Mouse (Mus musculus) hindbrain, embryonic 11.5 days (tissue): Measurements from ENCODE around the gene Sfxn4. TPM values are rescaled to one million over a fixed set of nuclear protein-coding genes. Genes with fewer than 3 reads are reported as not detected.
"Not testable (repeated sequence)": the region's sequence is repeated elsewhere in the genome, so short reads cannot be mapped to it uniquely, and the experiment has no call there.

ENCODE experiments used
- ATAC-seq: fragments of 200-750 bp; cut with Nextera tagmentation; 2 replicates; pipeline ENCODE4 v1.8.0; 2017; ENCODE audit warnings: mild to moderate bottlenecking, moderate TSS enrichment, moderate library complexity; ENCODE audit not compliant: low FRiP score
- DNase-seq: peaks from one replicate; pipeline ENCODE4 v3.0.0-alpha.2; 2015; ENCODE audit warnings: low spot score
- H3K27ac ChIP-seq: fragments of 300-500 bp; sonication (generic); 2 replicates; pipeline ENCODE4 v1.5.1; 2014; ENCODE audit warnings: mild to moderate bottlenecking, low read depth, low read length
- H3K27me3 ChIP-seq: fragments of 300-500 bp; sonication (generic); 2 replicates; pipeline ENCODE4 v1.6.1; 2014; ENCODE audit warnings: mild to moderate bottlenecking, low read length, moderate library complexity, mixed read lengths; ENCODE audit not compliant: control insufficient read depth, insufficient read depth
- H3K36me3 ChIP-seq: fragments of 300-500 bp; sonication (generic); 2 replicates; pipeline ENCODE4 v1.6.1; 2014; ENCODE audit warnings: mild to moderate bottlenecking, low read length, moderate library complexity, mixed read lengths; ENCODE audit not compliant: control insufficient read depth, insufficient read depth
- H3K4me1 ChIP-seq: fragments of 300-500 bp; sonication (generic); replicated peaks from 2 replicates; pipeline ENCODE4 v1.6.1; 2014; ENCODE audit warnings: low read length, mixed read lengths; ENCODE audit not compliant: control insufficient read depth, insufficient read depth
- H3K4me2 ChIP-seq: fragments of 300-500 bp; sonication (generic); replicated peaks from 2 replicates; pipeline ENCODE4 v1.6.1; 2014; ENCODE audit warnings: mild to moderate bottlenecking, low read depth, low read length
- H3K4me3 ChIP-seq: fragments of 300-500 bp; sonication (generic); 2 replicates; pipeline ENCODE4 v1.5.1; 2014; ENCODE audit warnings: low read depth, low read length
- H3K9ac ChIP-seq: fragments of 300-500 bp; sonication (generic); 2 replicates; pipeline ENCODE4 v1.6.1; 2014; ENCODE audit warnings: low read depth, low read length
- H3K9me3 ChIP-seq: fragments of 300-500 bp; sonication (generic); 2 replicates; pipeline ENCODE4 v1.6.1; 2016; ENCODE audit warnings: low read length; ENCODE audit not compliant: control insufficient read depth
- WGBS: fragments of 180-500 bp; shearing (Covaris S2); extraction: QIAGEN DNeasy Blood & Tissue Kit; methylation state at CpG from one replicate; pipeline ENCODE4 v1.1.7; 2014; 5-methylcytosine and 5-hydroxymethylcytosine counted together
- polyA plus RNA-seq: library from polyadenylated mRNA; unstranded; fragments of >200 nt; fragmentation: Nextera tagmentation; extraction: Ambion mirVana; gene quantifications from 2 replicates; pipeline ENCODE4 v1.2.1, GENCODE M21; 2014

The Sfxn4 gene
- polyA plus RNA-seq, 1 experiment from 2014 or later, result 15.4 TPM

- ATAC-seq, result no peak
- Histone ChIP-seq H3K36me3 (no peaks in the 10 kb centered on the region), H3K4me2 (no peak overlapping the region), H3K9me3 (no peaks in the 10 kb centered on the region), H3K9ac (no peak overlapping the region), H3K27me3 (no peaks in the 10 kb centered on the region), H3K27ac (no peak overlapping the region), H3K4me3 (no peak overlapping the region), H3K4me1 (0 out of 2 replicates have a peak, but pooled peaks cover 2% of the 10 kb centered on the region)
- WGBS, result 93% methylated on average over 5 of the region's 5 CpGs
- DNase-seq, result no peak
These were observed 10.1 kb upstream of the Sfxn4 start for GRCm38 (mm10) chr19:60871366-60871765.

- H3K9ac ChIP-seq, result no peak overlapping the region
- no peaks in the 10 kb centered on the region for H3K36me3 ChIP-seq
- H3K4me3 ChIP-seq, result no peak overlapping the region
- 0 out of 2 replicates have a peak, but pooled peaks cover 2% of the 10 kb centered on the region for H3K4me1 ChIP-seq
- H3K4me2 ChIP-seq, result no peak overlapping the region
- H3K9me3 ChIP-seq, result no peaks in the 10 kb centered on the region
- no peak for ATAC-seq
- H3K27ac ChIP-seq, result no peak overlapping the region
- no peaks in the 10 kb centered on the region for H3K27me3 ChIP-seq
- no peak for DNase-seq
- 96% methylated on average over 1 of the region's 1 CpGs for WGBS
These were observed 9.2 kb upstream of the Sfxn4 start for GRCm38 (mm10) chr19:60870489-60870888.

- H3K9ac ChIP-seq, H3K4me2 ChIP-seq, DNase-seq, H3K27ac ChIP-seq, H3K27me3 ChIP-seq, H3K36me3 ChIP-seq, H3K4me1 ChIP-seq, ATAC-seq, H3K9me3 ChIP-seq, H3K4me3 ChIP-seq: not testable (repeated sequence)
- WGBS, result 97% methylated on average over 4 of the region's 4 CpGs
These were observed 4.9 kb upstream of the Sfxn4 start for GRCm38 (mm10) chr19:60866169-60866568.

DNA sequence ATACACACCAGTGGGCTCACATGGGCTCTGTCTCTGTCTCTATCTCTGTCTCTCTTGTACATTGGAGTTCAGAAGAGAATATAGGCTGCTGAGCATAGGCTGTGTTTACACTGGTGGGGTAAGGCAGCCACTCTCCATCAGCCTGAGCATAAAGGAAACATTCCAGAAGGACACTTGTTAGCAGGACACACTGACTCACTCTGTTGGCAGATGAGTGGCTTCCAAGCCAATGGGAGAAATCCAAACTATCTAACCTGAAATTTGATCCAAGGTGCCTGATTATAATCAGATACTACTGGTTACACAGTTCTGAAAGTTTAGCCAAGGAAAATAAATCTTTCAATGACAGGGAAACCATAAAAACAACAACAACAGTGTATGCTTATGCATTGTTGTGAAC is 15.5 kb downstream of the Sfxn4 start:
- no peak overlapping the region for H3K9ac ChIP-seq
- ATAC-seq (no peak), DNase-seq (no peak)
- H3K4me1 ChIP-seq, result no peaks in the 10 kb centered on the region
- no peaks in the 10 kb centered on the region for H3K9me3 ChIP-seq
- H3K36me3 ChIP-seq, result no peaks in the 10 kb centered on the region
- H3K27ac ChIP-seq, result no peak overlapping the region
- no peak overlapping the region for H3K4me2 ChIP-seq
- H3K27me3 ChIP-seq, result no peaks in the 10 kb centered on the region
- H3K4me3 ChIP-seq, result no peak overlapping the region

GRCm38 (mm10) chr19:60843324-60843723 is 18.0 kb downstream of the Sfxn4 start:
- H3K27ac ChIP-seq, result no peak overlapping the region
- no peaks in the 10 kb centered on the region for H3K27me3 ChIP-seq
- H3K4me3 ChIP-seq, result no peak overlapping the region
- DNase-seq (no peak), ATAC-seq (no peak)
- H3K9me3 ChIP-seq, result no peaks in the 10 kb centered on the region
- H3K9ac ChIP-seq, result no peak overlapping the region
- no peak overlapping the region for H3K4me2 ChIP-seq
- H3K4me1 ChIP-seq, result no peaks in the 10 kb centered on the region
- H3K36me3 ChIP-seq, result no peaks in the 10 kb centered on the region

- no peak overlapping the region for H3K9ac ChIP-seq
- peak; percentile 82 for DNase-seq
- 0 out of 2 replicates have a peak, but pooled peaks cover 6% of the 10 kb centered on the region for H3K36me3 ChIP-seq
- H3K9me3 ChIP-seq, result no peaks in the 10 kb centered on the region
- H3K27ac ChIP-seq, result no peak overlapping the region
- no peak for ATAC-seq
- WGBS, result 84% methylated on average over 1 of the region's 1 CpGs
- H3K4me2 ChIP-seq, result no peak overlapping the region
- H3K27me3 ChIP-seq, result no peaks in the 10 kb centered on the region
- H3K4me1 ChIP-seq, result no peaks in the 10 kb centered on the region
- no peak overlapping the region for H3K4me3 ChIP-seq
These were observed 23.5 kb downstream of the Sfxn4 start for GRCm38 (mm10) chr19:60837747-60838146.

- WGBS, result 92% methylated on average over 6 of the region's 6 CpGs
- no peaks in the 10 kb centered on the region for H3K27me3 ChIP-seq
- no peak overlapping the region for H3K27ac ChIP-seq
- no peaks in the 10 kb centered on the region; the same call in 1 of the 2 replicates for H3K36me3 ChIP-seq
- H3K9ac ChIP-seq, result no peak overlapping the region
- no peaks in the 10 kb centered on the region for H3K9me3 ChIP-seq
- ATAC-seq, result no peak
- H3K4me1 ChIP-seq, result no peaks in the 10 kb centered on the region
- no peak overlapping the region for H3K4me3 ChIP-seq
- H3K4me2 ChIP-seq, result no peak overlapping the region
- DNase-seq, result no peak
These were observed 42.6 kb downstream of the Sfxn4 start for GRCm38 (mm10) chr19:60818677-60819076.

DNA sequence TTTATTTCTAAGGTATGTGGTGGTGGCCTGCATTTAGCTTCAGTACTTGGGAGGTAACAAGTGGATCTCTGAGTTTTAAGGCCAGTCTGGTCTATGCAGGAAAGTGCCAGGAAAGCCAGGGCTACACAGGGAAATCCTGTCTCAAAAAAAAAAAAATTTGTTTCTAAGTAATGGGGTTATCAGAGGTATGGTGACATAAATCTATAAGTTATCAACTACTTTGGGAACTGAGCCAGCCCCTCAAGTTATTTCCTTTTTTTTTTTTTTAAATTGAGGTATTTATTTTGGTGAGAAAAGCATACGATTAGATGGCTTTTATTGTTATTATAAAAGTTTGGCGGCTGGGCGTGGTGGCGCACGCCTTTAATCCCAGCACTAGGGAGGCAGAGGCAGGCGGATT is 48.1 kb downstream of the Sfxn4 start:
- Histone ChIP-seq H3K4me2 (no peak overlapping the region), H3K27ac (no peak overlapping the region), H3K9ac (no peak overlapping the region), H3K36me3 (no peaks in the 10 kb centered on the region), H3K4me3 (no peak overlapping the region), H3K27me3 (no peaks in the 10 kb centered on the region), H3K4me1 (no peaks in the 10 kb centered on the region), H3K9me3 (no peaks in the 10 kb centered on the region)
- ATAC-seq, result no peak
- 92% methylated on average over 6 of the region's 6 CpGs for WGBS
- no peak for DNase-seq

- no peak for ATAC-seq
- Histone ChIP-seq H3K4me3 (peak overlapping the region; percentile 85), H3K4me1 (no peaks in the 10 kb centered on the region), H3K36me3 (no peaks in the 10 kb centered on the region), H3K9ac (peak overlapping the region; percentile 80), H3K27ac (0 out of 2 replicates have a peak overlapping the region, but pooled peaks have one; percentile 24), H3K4me2 (peak overlapping the region; percentile 64), H3K27me3 (no peaks in the 10 kb centered on the region), H3K9me3 (no peaks in the 10 kb centered on the region)
- WGBS, result 19% methylated on average over 10 of the region's 10 CpGs
- DNase-seq, result no peak
These were observed 49.3 kb downstream of the Sfxn4 start for GRCm38 (mm10) chr19:60812036-60812389.
